ENCODE assay signal across 25 mouse cellular contexts in the genomic region with DNA sequence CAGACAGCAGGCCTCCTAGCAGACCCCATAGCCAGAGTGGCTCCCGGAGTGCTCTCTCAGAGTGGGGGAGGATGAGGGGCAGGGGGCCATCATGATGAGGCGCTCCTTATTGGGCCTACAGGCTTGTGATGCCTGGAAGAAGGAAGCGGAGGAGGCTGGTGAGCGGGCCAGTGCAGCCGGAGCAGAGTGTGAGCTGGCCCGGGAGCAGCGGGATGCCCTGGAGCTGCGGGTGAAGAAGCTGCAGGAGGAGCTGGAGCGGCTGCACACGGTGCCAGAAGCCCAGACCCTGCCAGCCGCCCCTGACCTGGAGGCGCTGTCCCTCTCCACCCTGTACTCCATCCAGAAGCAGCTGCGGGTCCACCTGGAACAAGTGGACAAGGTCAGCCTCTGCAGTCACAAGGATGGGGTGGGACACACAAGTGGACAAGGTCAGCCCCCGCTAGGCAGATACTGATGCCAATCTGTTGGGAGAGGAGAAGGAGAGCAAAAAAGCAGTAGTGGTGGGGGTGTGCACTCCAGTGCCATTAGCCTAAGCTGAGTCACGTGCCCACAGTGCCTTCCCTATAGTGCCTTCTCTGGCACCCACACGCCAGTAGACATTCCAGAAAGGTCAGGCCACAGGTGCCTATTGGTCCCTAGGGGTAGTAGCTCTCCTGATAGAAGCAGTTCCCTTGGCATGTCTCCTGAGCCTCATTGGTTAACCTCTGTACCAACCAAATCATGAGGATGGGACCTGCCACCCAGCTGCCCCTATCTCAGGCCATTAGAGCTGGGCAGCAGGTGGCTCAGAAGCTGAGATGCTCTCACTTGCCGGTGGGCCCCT. TPM values are rescaled to one million over a fixed set of nuclear protein-coding genes. Genes with fewer than 3 reads are reported as not detected.
DNase-seq lines count a peak whose midpoint lies in the region; ATAC-seq and TF ChIP-seq lines count a peak whose summit lies in the region.
"Had no signal": no experiment of that assay in that cellular context is flagged by ENCODE, and none has a peak within 500 bp of the region (broad histone marks: within the 10 kb centered on the region; RNA-seq: fewer than 3 reads in every experiment).

No protein-coding gene starts in this region.

- H3K4me3 ChIP-seq in intestine, postnatal 0 days (ENCODE audit: low read depth, low read length): no peak overlapping the region
- no peak overlapping the region for H3K4me3 ChIP-seq in intestine, embryonic 15.5 days (replicated peaks)
- H3K4me3 ChIP-seq in liver, embryonic 13.5 days (replicated peaks): no peak overlapping the region
- no peak overlapping the region for H3K4me3 ChIP-seq in liver, embryonic 12.5 days
- H3K4me3 ChIP-seq: embryonic facial prominence, embryonic 15.5 days; liver, embryonic 15.5 days; midbrain, embryonic 12.5 days; neural tube, embryonic 15.5 days had no signal

- no peaks in the 10 kb centered on the region for H3K9me3 ChIP-seq in intestine, postnatal 0 days (ENCODE audit: control insufficient read depth)
- no peaks in the 10 kb centered on the region for H3K9me3 ChIP-seq in intestine, embryonic 15.5 days
- H3K9me3 ChIP-seq in liver, embryonic 13.5 days (replicated peaks): no peaks in the 10 kb centered on the region
- H3K9me3 ChIP-seq in liver, embryonic 12.5 days (replicated peaks): no peaks in the 10 kb centered on the region
- H3K9me3 ChIP-seq: embryonic facial prominence, embryonic 15.5 days; liver, embryonic 15.5 days; midbrain, embryonic 12.5 days; neural tube, embryonic 15.5 days had no signal

- peak; percentile 31 to 41 for DNase-seq in cerebellum, adult 18-20 months
- DNase-seq in cerebellum, postnatal 4 days (ENCODE audit: low spot score in 2 of 2): no peak
- DNase-seq in liver, embryonic 13.5 days: no peak
- peak; percentile 54 to 59 for DNase-seq in cerebellum, postnatal 25 days
- no peak for DNase-seq in right cerebral cortex, adult 18-20 months
- DNase-seq: adrenal gland, postnatal 25 days; embryo, embryonic 11 days; forebrain, postnatal 0 days; gastrocnemius, postnatal 14 days; heart, adult 11 months; heart, postnatal 10 days; kidney, adult 9 months; kidney, postnatal 25 days; lung, postnatal 10 days had no signal

- H3K4me2 ChIP-seq in intestine, postnatal 0 days (replicated peaks; ENCODE audit: low read depth): no peak overlapping the region
- H3K4me2 ChIP-seq in intestine, embryonic 15.5 days (replicated peaks): no peak overlapping the region
- H3K4me2 ChIP-seq in liver, embryonic 13.5 days: no peak overlapping the region
- H3K4me2 ChIP-seq in liver, embryonic 12.5 days: no peak overlapping the region
- H3K4me2 ChIP-seq: embryonic facial prominence, embryonic 15.5 days; heart, embryonic 11.5 days; hindbrain, embryonic 14.5 days; liver, embryonic 15.5 days; midbrain, embryonic 12.5 days; neural tube, embryonic 15.5 days had no signal

- TF ChIP-seq CTCF in intestine, postnatal 0 days (IDR thresholded peaks at IDR 0.05; ENCODE audit: low read depth): no peak

- H3K4me1 ChIP-seq in intestine, postnatal 0 days (replicated peaks; ENCODE audit: control insufficient read depth, insufficient read depth, low read length): 0 out of 2 replicates have a peak, but pooled peaks cover 4% of the 10 kb centered on the region
- no peaks in the 10 kb centered on the region for H3K4me1 ChIP-seq in intestine, embryonic 15.5 days (replicated peaks)
- peaks cover 52% of the 10 kb centered on the region for H3K4me1 ChIP-seq in liver, embryonic 13.5 days (replicated peaks)
- H3K4me1 ChIP-seq in liver, embryonic 12.5 days: peaks cover 45% of the 10 kb centered on the region
- H3K4me1 ChIP-seq: midbrain, embryonic 12.5 days; neural tube, embryonic 15.5 days had no signal

- H3K36me3 ChIP-seq in intestine, postnatal 0 days (ENCODE audit: control insufficient read depth, insufficient read depth): peaks cover 64% of the 10 kb centered on the region
- H3K36me3 ChIP-seq in intestine, embryonic 15.5 days: peaks cover 54% of the 10 kb centered on the region
- peaks cover 99% of the 10 kb centered on the region for H3K36me3 ChIP-seq in liver, embryonic 13.5 days
- peaks cover 99% of the 10 kb centered on the region for H3K36me3 ChIP-seq in liver, embryonic 12.5 days

- WGBS in intestine, postnatal 0 days: 94% methylated on average over 17 of the region's 17 CpGs
- WGBS in intestine, embryonic 15.5 days: 91% methylated on average over 17 of the region's 17 CpGs
- 91% methylated on average over 17 of the region's 17 CpGs for WGBS in liver, embryonic 13.5 days (ENCODE audit: insufficient replicate concordance)
- 91% methylated on average over 17 of the region's 17 CpGs for WGBS in liver, embryonic 12.5 days (ENCODE audit: insufficient replicate concordance)

- H3K9ac ChIP-seq in intestine, postnatal 0 days (ENCODE audit: low read depth, low read length): no peak overlapping the region
- H3K9ac ChIP-seq in intestine, embryonic 15.5 days: no peak overlapping the region
- no peak overlapping the region for H3K9ac ChIP-seq in liver, embryonic 13.5 days
- H3K9ac ChIP-seq in liver, embryonic 12.5 days: no peak overlapping the region
- H3K9ac ChIP-seq: embryonic facial prominence, embryonic 15.5 days; forebrain, postnatal 0 days; hindbrain, embryonic 14.5 days; liver, embryonic 15.5 days; midbrain, embryonic 12.5 days; neural tube, embryonic 15.5 days had no signal

- H3K27me3 ChIP-seq in intestine, postnatal 0 days (replicated peaks; ENCODE audit: control insufficient read depth, insufficient read depth, low read length): no peaks in the 10 kb centered on the region
- H3K27me3 ChIP-seq in intestine, embryonic 15.5 days (replicated peaks): no peaks in the 10 kb centered on the region
- no peaks in the 10 kb centered on the region for H3K27me3 ChIP-seq in liver, embryonic 13.5 days
- no peaks in the 10 kb centered on the region for H3K27me3 ChIP-seq in liver, embryonic 12.5 days (replicated peaks)
- H3K27me3 ChIP-seq: embryonic facial prominence, embryonic 15.5 days; liver, embryonic 15.5 days; neural tube, embryonic 15.5 days had no signal

- ATAC-seq in intestine, postnatal 0 days: no peak
- no peak for ATAC-seq in intestine, embryonic 15.5 days
- no peak for ATAC-seq in liver, embryonic 13.5 days (ENCODE audit: low read depth)
- ATAC-seq in liver, embryonic 12.5 days: no peak
- ATAC-seq: CD4-positive, CD25-positive, alpha-beta regulatory T cell, adult 4 months; forebrain, postnatal 0 days; inflammation-experienced regulatory T-cells, adult 6 months had no signal

- peak overlapping the region; percentile 7; the same call in 1 of the 2 replicates for H3K27ac ChIP-seq in intestine, postnatal 0 days (ENCODE audit: low read depth, low read length)
- H3K27ac ChIP-seq in intestine, embryonic 15.5 days: no peak overlapping the region
- 0 out of 2 replicates have a peak overlapping the region, but pooled peaks have one; percentile 23 for H3K27ac ChIP-seq in liver, embryonic 13.5 days
- H3K27ac ChIP-seq in liver, embryonic 12.5 days: no peak overlapping the region
- H3K27ac ChIP-seq: embryonic facial prominence, embryonic 15.5 days; hindbrain, embryonic 14.5 days; liver, embryonic 15.5 days; midbrain, embryonic 12.5 days; neural tube, embryonic 15.5 days had no signal

RNA-seq across cellular contexts. Expression of gene Unc13d, which starts 18.7 kb away (rescaled TPM):
- polyA plus RNA-seq in intestine, postnatal 0 days (2015; fragmentation: Nextera tagmentation; extraction: Ambion mirVana): 1.1 and 1.2 TPM in 2 replicates
- polyA plus RNA-seq in intestine, embryonic 15.5 days (2015; fragmentation: Nextera tagmentation; extraction: Ambion mirVana): 4.2 and 5.2 TPM in 2 replicates
- polyA plus RNA-seq in liver, embryonic 13.5 days (2015; fragmentation: Nextera tagmentation; extraction: Ambion mirVana): 31.6 and 32.7 TPM in 2 replicates
- polyA plus RNA-seq in liver, embryonic 12.5 days (2016; fragmentation: Nextera tagmentation; extraction: Ambion mirVana): 48.9 and 50.1 TPM in 2 replicates

RNA-seq across cellular contexts. Expression of gene Wbp2, which starts 27.7 kb away (rescaled TPM):
- 179 and 201 TPM in 2 replicates for polyA plus RNA-seq in intestine, postnatal 0 days (2015; fragmentation: Nextera tagmentation; extraction: Ambion mirVana)
- 93.5 and 98.1 TPM in 2 replicates for polyA plus RNA-seq in intestine, embryonic 15.5 days (2015; fragmentation: Nextera tagmentation; extraction: Ambion mirVana)
- 58.9 and 81.2 TPM in 2 replicates for polyA plus RNA-seq in liver, embryonic 13.5 days (2015; fragmentation: Nextera tagmentation; extraction: Ambion mirVana)
- 76.4 and 77.8 TPM in 2 replicates for polyA plus RNA-seq in liver, embryonic 12.5 days (2016; fragmentation: Nextera tagmentation; extraction: Ambion mirVana)

RNA-seq across cellular contexts. Expression of gene Unk, which starts 29.0 kb away (rescaled TPM):
- polyA plus RNA-seq in intestine, postnatal 0 days (2015; fragmentation: Nextera tagmentation; extraction: Ambion mirVana): 7.4 and 8.8 TPM in 2 replicates
- polyA plus RNA-seq in intestine, embryonic 15.5 days (2015; fragmentation: Nextera tagmentation; extraction: Ambion mirVana): 25.7 and 27.4 TPM in 2 replicates
- polyA plus RNA-seq in liver, embryonic 13.5 days (2015; fragmentation: Nextera tagmentation; extraction: Ambion mirVana): 9.8 and 10.7 TPM in 2 replicates
- 18.7 and 20.2 TPM in 2 replicates for polyA plus RNA-seq in liver, embryonic 12.5 days (2016; fragmentation: Nextera tagmentation; extraction: Ambion mirVana)

RNA-seq across cellular contexts. Expression of gene H3f3b, which starts 31.3 kb away (rescaled TPM):
- polyA plus RNA-seq in intestine, postnatal 0 days (2015; fragmentation: Nextera tagmentation; extraction: Ambion mirVana): 1,144 and 1,190 TPM in 2 replicates
- polyA plus RNA-seq in intestine, embryonic 15.5 days (2015; fragmentation: Nextera tagmentation; extraction: Ambion mirVana): 1,398 and 1,618 TPM in 2 replicates
- polyA plus RNA-seq in liver, embryonic 13.5 days (2015; fragmentation: Nextera tagmentation; extraction: Ambion mirVana): 785 and 880 TPM in 2 replicates
- 816 and 835 TPM in 2 replicates for polyA plus RNA-seq in liver, embryonic 12.5 days (2016; fragmentation: Nextera tagmentation; extraction: Ambion mirVana)

RNA-seq across cellular contexts. Expression of gene Galk1, which starts 46.6 kb away (rescaled TPM):
- 387 and 418 TPM in 2 replicates for polyA plus RNA-seq in intestine, postnatal 0 days (2015; fragmentation: Nextera tagmentation; extraction: Ambion mirVana)
- polyA plus RNA-seq in intestine, embryonic 15.5 days (2015; fragmentation: Nextera tagmentation; extraction: Ambion mirVana): 274 and 302 TPM in 2 replicates
- polyA plus RNA-seq in liver, embryonic 13.5 days (2015; fragmentation: Nextera tagmentation; extraction: Ambion mirVana): 164 and 165 TPM in 2 replicates
- polyA plus RNA-seq in liver, embryonic 12.5 days (2016; fragmentation: Nextera tagmentation; extraction: Ambion mirVana): 187 and 200 TPM in 2 replicates

Comparison
In these comparisons a context has a peak if more than half of its experiments do, and no peak if none do; other contexts are left out.
1. DNase-seq: peak in cerebellum, adult 18-20 months (2 of 2) and cerebellum, postnatal 25 days (2 of 2); none in cerebellum, postnatal 4 days (0 of 2), liver, embryonic 13.5 days (single experiment) and right cerebral cortex, adult 18-20 months (single experiment).
2. H3K27ac ChIP-seq: peak in intestine, postnatal 0 days (single experiment) and liver, embryonic 13.5 days (single experiment); none in intestine, embryonic 15.5 days (single experiment) and liver, embryonic 12.5 days (single experiment).